Mouse (Mus musculus) lung, embryonic 16.5 days (tissue): ENCODE measurements around the gene Ttll8. TPM values are rescaled to one million over a fixed set of nuclear protein-coding genes. Genes with fewer than 3 reads are reported as not detected.
A peak's percentile ranks its signal among the peaks of the same experiment; 100 is the strongest.

ENCODE experiments used
- ATAC-seq: fragments of 200-750 bp; cut with Nextera tagmentation; 2 replicates; pipeline ENCODE4 v1.8.0; 2017; ENCODE audit warnings: low read depth, mild to moderate bottlenecking, moderate library complexity
- H3K27ac ChIP-seq: fragments of 300-500 bp; sonication (generic); 2 replicates; pipeline ENCODE4 v1.5.1; 2014; ENCODE audit warnings: mild to moderate bottlenecking, control low read depth, low read length
- H3K27me3 ChIP-seq: fragments of 300-500 bp; sonication (generic); 2 replicates; pipeline ENCODE4 v1.6.1; 2014; ENCODE audit warnings: low read depth, low read length, mixed read lengths; ENCODE audit not compliant: control insufficient read depth, insufficient read depth
- H3K36me3 ChIP-seq: fragments of 300-500 bp; sonication (generic); 2 replicates; pipeline ENCODE4 v1.6.1; 2014; ENCODE audit warnings: low read length; ENCODE audit not compliant: control insufficient read depth, insufficient read depth
- H3K4me1 ChIP-seq: fragments of 300-500 bp; sonication (generic); replicated peaks from 2 replicates; pipeline ENCODE4 v1.6.1; 2014; ENCODE audit warnings: low read length, mixed read lengths; ENCODE audit not compliant: control insufficient read depth, insufficient read depth
- H3K4me2 ChIP-seq: fragments of 300-500 bp; sonication (generic); 2 replicates; pipeline ENCODE4 v1.6.1; 2014; ENCODE audit warnings: low read depth, low read length, control low read depth
- H3K4me3 ChIP-seq: fragments of 300-500 bp; sonication (generic); 2 replicates; pipeline ENCODE4 v1.5.1; 2014; ENCODE audit warnings: mild to moderate bottlenecking, low read length, control low read depth
- H3K9ac ChIP-seq: fragments of 300-500 bp; sonication (generic); 2 replicates; pipeline ENCODE4 v1.6.1; 2014; ENCODE audit warnings: low read length, control low read depth
- H3K9me3 ChIP-seq: fragments of 300-500 bp; sonication (generic); 2 replicates; pipeline ENCODE4 v1.6.1; 2016; ENCODE audit warnings: low read length; ENCODE audit not compliant: control insufficient read depth
- WGBS: fragments of 180-500 bp; shearing (Covaris S2); extraction: QIAGEN DNeasy Blood & Tissue Kit; methylation state at CpG from one replicate; pipeline ENCODE4 v1.1.7; 2014; 5-methylcytosine and 5-hydroxymethylcytosine counted together
- polyA plus RNA-seq: library from polyadenylated mRNA; unstranded; fragments of >200 nt; fragmentation: Nextera tagmentation; extraction: Ambion mirVana; gene quantifications from 2 replicates; pipeline ENCODE4 v1.2.1, GENCODE M21; 2015

Gene Ttll8
- polyA plus RNA-seq, 1 experiment from 2014 or later, result not detected

DNA sequence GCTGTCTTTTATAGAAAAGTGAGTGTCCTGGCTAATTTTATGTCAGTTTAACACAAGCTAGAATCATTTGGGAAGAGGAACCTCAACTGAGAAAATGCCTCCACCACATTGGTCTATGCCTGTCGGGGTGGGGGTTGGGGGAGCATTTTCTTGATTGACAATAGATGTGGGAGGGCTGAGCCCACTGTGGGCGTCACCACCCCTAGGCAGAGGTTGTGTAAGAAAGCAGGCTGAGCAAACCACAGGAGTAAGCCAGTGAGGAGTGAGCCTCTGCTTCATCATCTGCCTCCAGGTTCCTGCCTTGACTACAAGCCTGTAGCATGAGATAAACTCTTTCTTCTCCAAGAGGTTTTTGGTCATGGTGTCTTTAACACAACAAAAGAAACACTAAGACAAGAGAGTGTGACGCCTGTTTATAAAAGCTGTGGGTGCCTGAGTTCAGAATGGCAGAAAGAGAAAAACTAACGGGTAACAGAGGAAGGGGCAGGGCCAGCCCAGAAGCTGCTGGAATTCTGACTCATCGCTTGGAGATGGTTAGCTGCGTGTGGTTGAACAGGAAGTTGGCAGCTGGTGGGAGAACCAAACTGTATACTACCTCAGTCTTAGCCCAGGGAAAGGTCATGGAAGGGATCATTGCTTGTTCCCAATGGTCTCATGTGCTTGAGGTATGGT is 17.5 kb downstream of the Ttll8 start:
- no peak overlapping the region for H3K27ac ChIP-seq
- no peak overlapping the region for H3K4me3 ChIP-seq
- no peaks in the 10 kb centered on the region for H3K36me3 ChIP-seq
- H3K4me2 ChIP-seq, result no peak overlapping the region
- H3K27me3 ChIP-seq, result no peaks in the 10 kb centered on the region
- no peaks in the 10 kb centered on the region for H3K4me1 ChIP-seq
- no peak for ATAC-seq
- H3K9ac ChIP-seq, result no peak overlapping the region
- 63% methylated on average over 6 of the region's 6 CpGs for WGBS
- no peaks in the 10 kb centered on the region for H3K9me3 ChIP-seq

DNA sequence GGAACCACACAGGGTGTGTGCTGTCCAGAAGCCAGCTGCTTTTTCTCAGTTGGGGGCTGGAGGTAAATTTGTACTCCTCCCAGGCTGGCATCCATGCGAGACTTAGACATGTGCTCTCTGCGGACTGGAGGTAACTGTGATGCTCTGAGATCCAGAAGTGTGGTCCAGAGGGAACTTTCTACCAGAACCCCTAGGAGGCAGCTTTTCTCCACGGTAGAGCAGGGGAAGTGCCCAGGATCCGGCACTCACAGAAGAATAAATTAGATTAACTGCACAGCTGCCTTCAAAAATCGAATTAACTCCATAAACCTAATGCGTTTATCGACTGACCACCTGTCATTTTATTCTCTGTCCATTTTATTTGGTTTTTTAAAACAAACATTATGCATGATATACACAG is 20.1 kb downstream of the Ttll8 start:
- no peaks in the 10 kb centered on the region for H3K9me3 ChIP-seq
- no peak overlapping the region for H3K9ac ChIP-seq
- ATAC-seq, result no peak
- H3K4me1 ChIP-seq, result no peaks in the 10 kb centered on the region
- no peaks in the 10 kb centered on the region for H3K36me3 ChIP-seq
- H3K4me2 ChIP-seq, result no peak overlapping the region
- H3K27ac ChIP-seq, result no peak overlapping the region
- H3K4me3 ChIP-seq, result no peak overlapping the region
- no peaks in the 10 kb centered on the region for H3K27me3 ChIP-seq
- 58% methylated on average over 7 of the region's 7 CpGs for WGBS

DNA sequence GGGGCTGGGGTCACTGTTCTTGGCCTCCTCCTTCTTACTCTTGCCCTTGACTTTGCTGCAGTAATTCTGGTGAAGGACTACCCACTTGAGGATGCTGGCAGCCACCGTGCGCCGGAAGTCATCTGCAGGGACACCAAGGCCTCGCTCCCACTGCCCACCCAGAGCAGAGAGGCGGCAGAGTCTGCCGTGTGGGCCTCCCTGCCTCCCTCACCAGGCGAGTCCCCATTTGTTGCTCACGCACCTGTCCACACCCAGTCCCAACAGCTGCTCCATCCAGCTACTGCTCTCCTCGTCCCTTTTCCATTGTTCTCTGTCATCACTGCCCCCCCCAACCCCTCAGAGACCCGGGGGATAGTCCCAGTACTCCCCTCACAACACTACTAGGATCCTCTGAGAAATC is 21.6 kb downstream of the Ttll8 start:
- Histone ChIP-seq H3K4me1 (no peaks in the 10 kb centered on the region), H3K9me3 (no peaks in the 10 kb centered on the region), H3K4me3 (no peak overlapping the region), H3K36me3 (no peaks in the 10 kb centered on the region), H3K27ac (no peak overlapping the region), H3K9ac (no peak overlapping the region), H3K27me3 (no peaks in the 10 kb centered on the region), H3K4me2 (no peak overlapping the region)
- no peak for ATAC-seq
- 79% methylated on average over 10 of the region's 10 CpGs for WGBS

DNA sequence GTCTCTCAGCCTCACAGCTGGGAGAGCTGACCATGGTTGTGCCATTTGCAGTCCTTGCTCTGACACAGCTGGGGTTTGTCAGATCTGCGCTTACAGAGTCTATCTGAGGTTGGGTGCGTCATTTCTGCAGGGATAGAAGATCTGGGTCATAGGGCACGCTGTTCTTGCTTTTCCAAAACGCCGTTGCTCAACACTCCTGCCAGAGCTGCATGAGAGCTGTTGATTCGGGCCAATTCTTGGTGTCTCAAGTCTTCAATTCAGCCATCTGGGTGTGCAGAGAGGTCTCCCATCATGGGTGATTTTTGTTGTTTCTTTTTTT is 32.3 kb downstream of the Ttll8 start:
- Histone ChIP-seq H3K27ac (peak overlapping the region; percentile 68), H3K9me3 (no peaks in the 10 kb centered on the region), H3K4me3 (no peak overlapping the region), H3K4me1 (no peaks in the 10 kb centered on the region; the same call in 1 of the 2 replicates), H3K9ac (no peak overlapping the region), H3K27me3 (no peaks in the 10 kb centered on the region), H3K36me3 (no peaks in the 10 kb centered on the region), H3K4me2 (no peak overlapping the region)
- ATAC-seq, result peak; percentile 95
- WGBS, result 39% methylated on average over 6 of the region's 6 CpGs

DNA sequence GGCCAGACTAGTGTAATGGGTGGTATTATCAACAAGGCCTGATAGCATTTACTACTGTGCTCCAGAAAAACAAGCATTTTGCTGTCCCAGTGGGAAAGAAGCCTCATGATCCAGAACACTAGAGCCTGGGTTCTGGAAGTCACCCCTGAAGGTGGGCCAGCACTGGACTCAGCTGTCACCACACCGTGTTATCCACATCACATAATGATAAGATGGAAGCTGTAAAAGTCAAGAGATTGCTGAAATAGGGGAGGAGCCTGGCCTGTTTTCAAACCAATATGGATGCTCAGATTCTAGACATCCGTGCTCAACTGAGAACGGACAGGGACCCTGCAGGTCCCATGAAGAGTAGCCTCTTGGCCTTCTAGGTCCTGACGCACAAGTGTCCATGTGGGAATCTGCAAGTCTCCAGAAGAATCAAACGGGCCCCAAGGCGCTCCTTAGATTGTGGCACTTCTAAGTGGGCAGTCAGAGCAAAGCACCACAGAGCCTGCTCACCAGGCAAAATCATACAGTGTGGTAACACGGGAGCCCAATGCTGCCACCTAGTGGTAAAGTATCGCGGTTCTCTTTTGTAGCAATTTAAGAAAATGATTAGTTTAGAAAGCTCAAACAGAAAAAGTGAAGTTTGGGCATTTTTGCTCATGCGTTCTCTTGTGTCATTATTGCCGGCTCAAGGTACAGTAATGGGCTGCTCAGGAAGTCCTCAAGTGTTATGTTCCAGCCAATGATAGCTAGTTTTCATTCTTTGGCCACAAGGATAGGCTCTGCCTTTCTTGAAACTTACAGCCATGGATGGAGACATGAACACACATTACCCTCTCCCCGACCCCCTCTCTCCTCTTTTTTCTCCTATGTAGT is 32.9 kb downstream of the Ttll8 start:
- Histone ChIP-seq H3K9me3 (no peaks in the 10 kb centered on the region), H3K4me2 (peak overlapping the region; percentile 22; the same call in 1 of the 2 replicates), H3K36me3 (no peaks in the 10 kb centered on the region), H3K27ac (peak overlapping the region; percentile 68), H3K27me3 (no peaks in the 10 kb centered on the region), H3K9ac (no peak overlapping the region), H3K4me3 (no peak overlapping the region), H3K4me1 (no peaks in the 10 kb centered on the region; the same call in 1 of the 2 replicates)
- ATAC-seq, result peak; percentile 85
- WGBS, result 16% methylated on average over 12 of the region's 12 CpGs

DNA sequence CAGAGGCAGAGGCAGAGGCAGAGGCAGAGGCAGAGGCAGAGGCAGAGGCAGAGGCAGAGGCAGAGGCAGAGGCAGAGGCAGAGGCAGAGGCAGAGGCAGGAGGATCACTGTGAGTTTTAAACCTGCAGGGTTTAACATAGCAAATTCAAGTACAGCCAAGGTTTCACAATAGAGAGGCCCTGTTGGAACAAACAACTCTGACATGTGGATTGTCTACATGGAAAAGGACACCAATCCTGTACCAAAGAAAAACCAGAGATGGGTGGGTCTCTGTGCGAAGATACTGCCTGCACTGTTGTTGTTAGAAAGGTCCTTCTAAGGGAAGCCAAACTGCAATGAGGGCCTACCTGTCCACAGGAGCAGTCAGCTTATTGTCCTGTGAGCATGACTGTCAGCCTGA is 34.2 kb downstream of the Ttll8 start:
- H3K27ac ChIP-seq, result no peak overlapping the region
- no peak overlapping the region for H3K9ac ChIP-seq
- WGBS, result 94% methylated on average over 1 of the region's 1 CpGs
- no peak overlapping the region for H3K4me2 ChIP-seq
- no peaks in the 10 kb centered on the region; the same call in 1 of the 2 replicates for H3K4me1 ChIP-seq
- H3K36me3 ChIP-seq, result no peaks in the 10 kb centered on the region
- ATAC-seq, result no peak
- no peak overlapping the region for H3K4me3 ChIP-seq
- no peaks in the 10 kb centered on the region for H3K27me3 ChIP-seq
- no peaks in the 10 kb centered on the region for H3K9me3 ChIP-seq

DNA sequence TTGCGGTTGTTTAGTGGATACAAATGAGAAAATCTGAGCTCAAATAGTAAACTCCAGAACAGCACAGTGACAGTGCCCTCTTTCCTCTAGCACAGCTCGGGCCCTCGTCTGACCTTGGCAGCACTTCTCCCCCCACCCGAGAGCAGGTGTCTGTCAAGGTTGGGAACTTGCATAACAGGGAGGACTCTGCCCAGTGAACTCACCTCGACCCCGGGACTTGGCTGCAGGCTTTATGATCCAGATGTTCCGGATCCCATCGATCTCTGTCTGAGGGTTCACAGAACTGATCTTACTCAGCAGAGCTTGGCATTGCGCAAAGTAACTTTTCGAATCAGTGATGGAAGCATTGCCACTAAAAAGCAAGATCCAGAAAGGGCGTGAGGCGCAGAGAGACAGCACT is 34.9 kb downstream of the Ttll8 start:
- H3K4me3 ChIP-seq, result no peak overlapping the region
- H3K36me3 ChIP-seq, result no peaks in the 10 kb centered on the region
- ATAC-seq, result no peak
- H3K9ac ChIP-seq, result no peak overlapping the region
- no peak overlapping the region for H3K27ac ChIP-seq
- H3K27me3 ChIP-seq, result no peaks in the 10 kb centered on the region
- 71% methylated on average over 12 of the region's 12 CpGs for WGBS
- H3K4me2 ChIP-seq, result no peak overlapping the region
- H3K4me1 ChIP-seq, result no peaks in the 10 kb centered on the region; the same call in 1 of the 2 replicates
- H3K9me3 ChIP-seq, result no peaks in the 10 kb centered on the region

DNA sequence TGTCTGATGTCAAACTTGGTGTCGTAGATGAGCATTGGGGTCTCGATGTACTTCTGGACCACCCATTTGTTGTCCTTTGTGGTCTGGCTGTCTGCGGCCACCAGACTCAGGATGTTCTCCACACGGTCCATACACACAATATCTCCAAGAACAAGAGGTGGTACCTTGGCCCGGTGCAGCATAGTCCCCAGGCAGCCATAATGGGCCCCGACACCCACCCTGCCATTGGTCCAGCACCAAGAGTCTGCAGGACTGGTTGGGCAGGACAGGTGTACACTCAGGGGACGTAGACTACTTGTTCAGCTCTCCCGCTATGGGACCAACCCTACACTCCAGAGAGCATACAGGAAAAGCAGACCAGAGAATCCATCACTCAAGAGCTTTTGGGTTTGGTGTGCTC is 37.1 kb downstream of the Ttll8 start:
- Histone ChIP-seq H3K27ac (no peak overlapping the region), H3K4me1 (no peaks in the 10 kb centered on the region), H3K4me3 (no peak overlapping the region), H3K9me3 (no peaks in the 10 kb centered on the region), H3K27me3 (no peaks in the 10 kb centered on the region), H3K9ac (no peak overlapping the region), H3K4me2 (no peak overlapping the region), H3K36me3 (no peaks in the 10 kb centered on the region)
- ATAC-seq, result no peak
- 86% methylated on average over 8 of the region's 8 CpGs for WGBS

DNA sequence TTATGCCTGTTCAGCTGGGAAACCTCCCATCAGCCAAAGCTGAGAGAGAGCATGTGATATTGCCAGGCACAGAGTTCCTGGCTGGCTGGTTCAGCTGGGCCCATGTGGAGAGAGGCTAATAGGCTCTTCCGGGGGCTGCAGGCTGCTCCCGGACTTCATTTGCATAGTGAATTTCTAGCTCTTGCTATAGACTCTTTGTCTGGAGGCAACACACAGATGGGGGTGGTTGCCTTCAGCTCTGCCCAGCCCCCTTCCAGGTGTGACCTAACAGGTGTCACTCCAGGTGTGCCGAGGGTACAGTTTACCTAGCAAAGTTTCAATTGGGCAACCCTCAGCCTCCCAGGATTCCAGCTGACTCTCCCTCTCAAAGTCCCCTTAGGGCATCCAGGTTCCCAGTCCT is 37.9 kb downstream of the Ttll8 start:
- no peaks in the 10 kb centered on the region for H3K9me3 ChIP-seq
- H3K36me3 ChIP-seq, result no peaks in the 10 kb centered on the region
- 38% methylated on average over 3 of the region's 3 CpGs for WGBS
- H3K4me1 ChIP-seq, result no peaks in the 10 kb centered on the region
- no peak overlapping the region for H3K4me2 ChIP-seq
- peak; percentile 17; the same call in 1 of the 2 replicates for ATAC-seq
- H3K27me3 ChIP-seq, result no peaks in the 10 kb centered on the region
- no peak overlapping the region for H3K27ac ChIP-seq
- no peak overlapping the region for H3K9ac ChIP-seq
- H3K4me3 ChIP-seq, result no peak overlapping the region
